Mouse (Mus musculus) myocyte (in vitro differentiated cells): ENCODE data around the gene Dguok. TPM values are rescaled to one million over a fixed set of nuclear protein-coding genes. Genes with fewer than 3 reads are reported as not detected.

Source experiments
- H3K27me3 ChIP-seq: one replicate; pipeline ENCODE4 v1.6.1; 2011; ENCODE audit not compliant: control insufficient read depth, insufficient read depth, insufficient read length
- H3K36me3 ChIP-seq: one replicate; pipeline ENCODE4 v1.6.1; 2011; ENCODE audit not compliant: control insufficient read depth, insufficient read depth
- H3K4me2 ChIP-seq: one replicate; pipeline ENCODE4 v1.6.1; 2011; ENCODE audit warnings: low read depth, control low read depth
- H3K4me3 ChIP-seq: one replicate; pipeline ENCODE4 v1.5.1; 2011; ENCODE audit warnings: mild to moderate bottlenecking, control low read depth, moderate library complexity
- H3K79me2 ChIP-seq: one replicate; pipeline ENCODE4 v1.6.1; 2011; ENCODE audit not compliant: control insufficient read depth, insufficient read depth
- H3ac ChIP-seq: one replicate; pipeline ENCODE4 v1.6.1; 2011; ENCODE audit not compliant: control insufficient read depth, insufficient read length
- CEBPB ChIP-seq: IDR thresholded peaks from 2 replicates; pipeline ENCODE4 v1.6.1; 2011; ENCODE audit warnings: mild to moderate bottlenecking, moderate library complexity; ENCODE audit not compliant: poor library complexity, insufficient read depth, severe bottlenecking
- polyA plus RNA-seq: library from polyadenylated mRNA; unstranded; fragments of >200 nt; fragmentation: generic; extraction: Trizol; gene quantifications from one replicate; pipeline ENCODE4 v1.2.1, GENCODE M21; 2012; ENCODE audit warnings: missing spikeins

The Dguok gene
- polyA plus RNA-seq, 1 experiment = 28.6 TPM

DNA sequence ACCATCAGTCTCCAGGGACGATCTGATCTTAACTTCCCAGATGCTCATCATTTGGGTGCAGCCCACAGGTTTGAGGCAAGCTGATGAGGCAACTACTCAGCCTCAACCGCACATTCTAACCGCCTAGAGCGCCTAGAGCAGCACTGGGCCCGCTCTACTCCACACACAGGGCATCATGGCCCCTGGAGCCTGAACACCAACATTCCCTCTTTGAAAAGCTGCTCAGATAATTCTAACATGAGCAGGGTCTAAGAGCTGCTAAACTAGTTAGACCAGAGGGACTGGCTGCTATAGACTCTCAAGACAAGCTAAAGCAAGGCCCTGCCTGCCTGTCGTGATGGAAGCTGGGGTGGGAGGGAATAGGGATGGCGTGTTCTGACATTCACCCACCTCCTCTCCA is 73.8 kb downstream of the Dguok start:
- peaks cover 95% of the 10 kb centered on the region for H3K79me2 ChIP-seq
- H3K27me3 ChIP-seq = no peaks in the 10 kb centered on the region
- H3ac ChIP-seq = no peak overlapping the region
- H3K4me2 ChIP-seq = no peak overlapping the region
- no peak overlapping the region for H3K4me3 ChIP-seq
- TF ChIP-seq CEBPB = no peak
- peaks cover 9% of the 10 kb centered on the region for H3K36me3 ChIP-seq

Other genes with a start within 250 kb of the Dguok start
- 260 TPM for gene Mthfd2, start 181.1 kb downstream of the Dguok start, polyA plus RNA-seq
- 22.8 TPM for gene Mob1a, start 181.0 kb downstream of the Dguok start, polyA plus RNA-seq
- gene Bola3, start 157.8 kb downstream of the Dguok start, polyA plus RNA-seq = 104 TPM
- gene Tet3, start 47.9 kb downstream of the Dguok start, polyA plus RNA-seq = 11.4 TPM
- gene Actg2, start 29.3 kb upstream of the Dguok start, polyA plus RNA-seq = 80.1 TPM
- gene Stambp, start 65.8 kb upstream of the Dguok start, polyA plus RNA-seq = 8.8 TPM
- not detected for gene Clec4f, start 149.2 kb upstream of the Dguok start, polyA plus RNA-seq
- gene Cd207, start 170.9 kb upstream of the Dguok start, polyA plus RNA-seq = not detected
- 0.66 TPM for gene Vax2, start 204.3 kb upstream of the Dguok start, polyA plus RNA-seq
- gene Atp6v1b1, start 236.0 kb upstream of the Dguok start, polyA plus RNA-seq = not detected